Comparison of ENCODE assay signal across 20 mouse cellular contexts in genomic region chr5:137644484-137644883, GRCm38 (mm10). TPM values are rescaled to one million over a fixed set of nuclear protein-coding genes. Genes with fewer than 3 reads are reported as not detected.
DNase-seq lines count a peak whose midpoint lies in the region; ATAC-seq and TF ChIP-seq lines count a peak whose summit lies in the region.
"Had no signal": no experiment of that assay in that cellular context is flagged by ENCODE, and none has a peak within 500 bp of the region (broad histone marks: within the 10 kb centered on the region; RNA-seq: fewer than 3 reads in every experiment).

No protein-coding gene starts in this region.

- WGBS in heart, embryonic 11.5 days (ENCODE audit: insufficient replicate concordance) = 36% methylated on average over 19 of the region's 19 CpGs
- WGBS in kidney, postnatal 0 days = 48% methylated on average over 19 of the region's 19 CpGs

- H3K4me1 ChIP-seq in heart, embryonic 11.5 days (ENCODE audit: control insufficient read depth, insufficient read depth, low read length) = peaks cover 30% of the 10 kb centered on the region
- H3K4me1 ChIP-seq in kidney, postnatal 0 days (replicated peaks; ENCODE audit: insufficient read depth, low read length) = peaks cover 26% of the 10 kb centered on the region; the same call in 1 of the 2 replicates
- no peaks in the 10 kb centered on the region for H3K4me1 ChIP-seq in ES-Bruce4 (ENCODE audit: control insufficient read depth, insufficient read depth, low read length)
- H3K4me1 ChIP-seq in brown adipose tissue, adult 24 weeks (ENCODE audit: control insufficient read depth, insufficient read depth, insufficient read length, low read length) = peaks cover 7% of the 10 kb centered on the region; the same call in 1 of the 2 replicates

- no peaks in the 10 kb centered on the region for H3K9me3 ChIP-seq in heart, embryonic 11.5 days (replicated peaks; ENCODE audit: control insufficient read depth, low read length)
- no peaks in the 10 kb centered on the region for H3K9me3 ChIP-seq in kidney, postnatal 0 days (replicated peaks; ENCODE audit: low read length)
- no peaks in the 10 kb centered on the region for H3K9me3 ChIP-seq in ES-Bruce4 (replicated peaks; ENCODE audit: control insufficient read depth, insufficient read depth, low read length, poor library complexity, severe bottlenecking)
- H3K9me3 ChIP-seq: forebrain, embryonic 15.5 days; kidney, embryonic 15.5 days; midbrain, embryonic 12.5 days had no signal

- H3K27ac ChIP-seq in heart, embryonic 11.5 days (ENCODE audit: low read depth, low read length) = no peak overlapping the region
- no peak overlapping the region for H3K27ac ChIP-seq in kidney, postnatal 0 days
- no peak overlapping the region for H3K27ac ChIP-seq in ES-Bruce4 (ENCODE audit: insufficient read depth, low read length)
- H3K27ac ChIP-seq in brown adipose tissue, adult 24 weeks (replicated peaks; ENCODE audit: low read depth, low read length) = peak overlapping the region; percentile 48; the same call in 1 of the 2 replicates
- no peak overlapping the region for H3K27ac ChIP-seq in left cerebral cortex, adult 2 months
- H3K27ac ChIP-seq: forebrain, embryonic 15.5 days; hindbrain, embryonic 14.5 days; kidney, embryonic 15.5 days; macrophage; midbrain, embryonic 12.5 days had no signal

- no peak for DNase-seq in heart, postnatal 36 days
- no peak for DNase-seq in kidney, postnatal 0 days (ENCODE audit: low spot score)
- no peak for DNase-seq in kidney, adult 11 months
- no peak for DNase-seq in left cerebral cortex, adult 2 months (ENCODE audit: extremely low spot score in 1 of 2, low spot score in 2 of 2)
- DNase-seq in layer of hippocampus, adult 9-11 months = no peak
- DNase-seq: cerebellum, adult 8-10 months; layer of hippocampus, postnatal 36 days had no signal

- intact Hi-C loops in heart, postnatal 36 days (cut with DNase I) = no loop called here
- intact Hi-C loops in left cerebral cortex, adult 2 months (cut with DNase I) = no loop called here

- no peak for ATAC-seq in heart, embryonic 11.5 days (replicated peaks; ENCODE audit: insufficient number of reproducible peaks, low FRiP score, low TSS enrichment)
- ATAC-seq in kidney, postnatal 0 days (replicated peaks; ENCODE audit: low FRiP score, low read depth) = no peak
- ATAC-seq: activated CD4-positive, CD25-positive, alpha-beta regulatory T cell, adult 4 months; forebrain, embryonic 15.5 days; Patski had no signal

- H3K9ac ChIP-seq in heart, embryonic 11.5 days (ENCODE audit: low read depth, low read length) = no peak overlapping the region
- no peak overlapping the region for H3K9ac ChIP-seq in kidney, postnatal 0 days (ENCODE audit: low read depth, low read length)
- H3K9ac ChIP-seq in ES-Bruce4 (ENCODE audit: low read depth, poor library complexity, severe bottlenecking) = peak overlapping the region; percentile 35
- H3K9ac ChIP-seq: forebrain, embryonic 15.5 days; hindbrain, embryonic 14.5 days; kidney, embryonic 15.5 days; midbrain, embryonic 12.5 days had no signal

- peak overlapping the region; percentile 8; the same call in 1 of the 2 replicates for H3K4me2 ChIP-seq in heart, embryonic 11.5 days
- H3K4me2 ChIP-seq in kidney, postnatal 0 days (ENCODE audit: low read length) = 0 out of 2 replicates have a peak overlapping the region, but pooled peaks have one; percentile 59

- peaks cover 35% of the 10 kb centered on the region for H3K27me3 ChIP-seq in heart, embryonic 11.5 days (ENCODE audit: control insufficient read depth, insufficient read depth, low read length)
- H3K27me3 ChIP-seq in kidney, postnatal 0 days (ENCODE audit: insufficient read depth, low read length) = no peaks in the 10 kb centered on the region
- no peaks in the 10 kb centered on the region for H3K27me3 ChIP-seq in ES-Bruce4 (ENCODE audit: control insufficient read depth, insufficient read depth, low read length, poor library complexity, severe bottlenecking)
- H3K27me3 ChIP-seq: Patski had no signal

- no peak for TF ChIP-seq POLR2A in ES-Bruce4 (IDR thresholded peaks at IDR 0.05; ENCODE audit: insufficient read depth, low read length)

- H3K36me3 ChIP-seq in heart, embryonic 11.5 days (ENCODE audit: control insufficient read depth, insufficient read depth, low read length) = peaks cover 15% of the 10 kb centered on the region
- H3K36me3 ChIP-seq in kidney, postnatal 0 days (ENCODE audit: insufficient read depth, low read length) = peaks cover 24% of the 10 kb centered on the region
- H3K36me3 ChIP-seq in ES-Bruce4 (ENCODE audit: control insufficient read depth, insufficient read depth, low read length, poor library complexity, severe bottlenecking) = peaks cover 5% of the 10 kb centered on the region; the same call in 1 of the 2 replicates

- no peak for TF ChIP-seq EP300 in ES-Bruce4 (IDR thresholded peaks at IDR 0.05; ENCODE audit: insufficient read depth, low read depth, low read length)

- TF ChIP-seq CTCF in kidney, postnatal 0 days (IDR thresholded peaks at IDR 0.05; ENCODE audit: low read depth) = no peak
- no peak for TF ChIP-seq CTCF in ES-Bruce4 (IDR thresholded peaks at IDR 0.05; ENCODE audit: low read depth, low read length)
- TF ChIP-seq CTCF in left cerebral cortex, adult 2 months (IDR thresholded peaks at IDR 0.05) = no peak

- no peak overlapping the region for H3K4me3 ChIP-seq in heart, embryonic 11.5 days (ENCODE audit: low read depth, low read length)
- no peak overlapping the region for H3K4me3 ChIP-seq in kidney, postnatal 0 days (replicated peaks; ENCODE audit: low read depth, low read length)
- peak overlapping the region; percentile 41 for H3K4me3 ChIP-seq in ES-Bruce4 (ENCODE audit: low read depth, low read length)
- peak overlapping the region; percentile 72 for H3K4me3 ChIP-seq in brown adipose tissue, adult 24 weeks (ENCODE audit: insufficient read depth, low read depth, low read length)
- no peak overlapping the region for H3K4me3 ChIP-seq in left cerebral cortex, adult 2 months

RNA-seq across cellular contexts. Expression of gene Irs3, which starts 1.0 kb away (rescaled TPM):
- polyA plus RNA-seq in heart, embryonic 11.5 days (2014; fragmentation: Nextera tagmentation; extraction: Ambion mirVana) = 0.23 TPM in 2 replicates
- under 1 TPM; 0.14 to 0.75 TPM for total RNA-seq in heart, postnatal 36 days (2021)
- 1.3 and 1.4 TPM in 2 replicates for polyA plus RNA-seq in kidney, postnatal 0 days (2015; fragmentation: Nextera tagmentation; extraction: Ambion mirVana)
- 1.2 and 1.5 TPM in 2 replicates for polyA plus RNA-seq in ES-Bruce4 (2011; ENCODE audit: insufficient read depth, insufficient read length, low read depth, missing spikeins)
- polyA plus RNA-seq in brown adipose tissue, adult 24 weeks (2012; ENCODE audit: insufficient read depth, insufficient read length, missing spikeins) = 22.0 and 26.4 TPM in 2 replicates
- total RNA-seq in left cerebral cortex, adult 2 months (2021) = under 1 TPM; 0.14 to 0.29 TPM
- total RNA-seq: common myeloid progenitor, adult 5-6 weeks had no signal
- polyA plus RNA-seq: activated CD4-positive, CD25-positive, alpha-beta regulatory T cell, adult 4 months; erythroblast, embryonic 14.5 days had no signal

RNA-seq across cellular contexts. Expression of gene Sap25, which starts 3.4 kb away (rescaled TPM):
- 3.9 and 5.6 TPM in 2 replicates for polyA plus RNA-seq in heart, embryonic 11.5 days (2014; fragmentation: Nextera tagmentation; extraction: Ambion mirVana)
- total RNA-seq in heart, postnatal 36 days (2021) = 1 to 10 TPM; 1.2 to 1.7 TPM
- 5.3 and 5.4 TPM in 2 replicates for polyA plus RNA-seq in kidney, postnatal 0 days (2015; fragmentation: Nextera tagmentation; extraction: Ambion mirVana)
- polyA plus RNA-seq in ES-Bruce4 (2011; ENCODE audit: insufficient read depth, insufficient read length, low read depth, missing spikeins) = 5.0 and 7.9 TPM in 2 replicates
- polyA plus RNA-seq in brown adipose tissue, adult 24 weeks (2012; ENCODE audit: insufficient read depth, insufficient read length, missing spikeins) = 2.0 TPM in 1 of 2 replicates, not detected in the other
- 1 to 10 TPM; 4.8 to 7.2 TPM for total RNA-seq in left cerebral cortex, adult 2 months (2021)

RNA-seq across cellular contexts. Expression of gene Gm20605, which starts 15.5 kb away (rescaled TPM):
- polyA plus RNA-seq in heart, embryonic 11.5 days (2014; fragmentation: Nextera tagmentation; extraction: Ambion mirVana) = 5.9 and 6.5 TPM in 2 replicates
- 1 to 10 TPM; 3.9 to 4.9 TPM for total RNA-seq in heart, postnatal 36 days (2021)
- polyA plus RNA-seq in kidney, postnatal 0 days (2015; fragmentation: Nextera tagmentation; extraction: Ambion mirVana) = 5.3 and 6.2 TPM in 2 replicates
- 5.4 and 9.0 TPM in 2 replicates for polyA plus RNA-seq in ES-Bruce4 (2011; ENCODE audit: insufficient read depth, insufficient read length, low read depth, missing spikeins)
- 0.95 and 2.3 TPM in 2 replicates for polyA plus RNA-seq in brown adipose tissue, adult 24 weeks (2012; ENCODE audit: insufficient read depth, insufficient read length, missing spikeins)
- total RNA-seq in left cerebral cortex, adult 2 months (2021) = 10 to 100 TPM; 11.6 to 12.8 TPM

RNA-seq across cellular contexts. Expression of gene Lrch4, which starts 15.6 kb away (rescaled TPM):
- polyA plus RNA-seq in heart, embryonic 11.5 days (2014; fragmentation: Nextera tagmentation; extraction: Ambion mirVana) = 26.0 and 28.0 TPM in 2 replicates
- 10 to 100 TPM; 18.4 to 20.5 TPM for total RNA-seq in heart, postnatal 36 days (2021)
- polyA plus RNA-seq in kidney, postnatal 0 days (2015; fragmentation: Nextera tagmentation; extraction: Ambion mirVana) = 42.6 and 42.9 TPM in 2 replicates
- polyA plus RNA-seq in ES-Bruce4 (2011; ENCODE audit: insufficient read depth, insufficient read length, low read depth, missing spikeins) = 25.1 and 28.6 TPM in 2 replicates
- polyA plus RNA-seq in brown adipose tissue, adult 24 weeks (2012; ENCODE audit: insufficient read depth, insufficient read length, missing spikeins) = 11.5 and 13.6 TPM in 2 replicates
- 10 to 100 TPM; 15.9 to 21.2 TPM for total RNA-seq in left cerebral cortex, adult 2 months (2021)

RNA-seq across cellular contexts. Expression of gene Fbxo24, which starts 15.7 kb away (rescaled TPM):
- polyA plus RNA-seq in heart, embryonic 11.5 days (2014; fragmentation: Nextera tagmentation; extraction: Ambion mirVana) = not detected in 2 replicates
- total RNA-seq in heart, postnatal 36 days (2021) = under 1 TPM; 0.16 to 0.31 TPM
- 0.14 and 0.17 TPM in 2 replicates for polyA plus RNA-seq in kidney, postnatal 0 days (2015; fragmentation: Nextera tagmentation; extraction: Ambion mirVana)
- 0.48 and 0.94 TPM in 2 replicates for polyA plus RNA-seq in ES-Bruce4 (2011; ENCODE audit: insufficient read depth, insufficient read length, low read depth, missing spikeins)
- not detected in 2 replicates for polyA plus RNA-seq in brown adipose tissue, adult 24 weeks (2012; ENCODE audit: insufficient read depth, insufficient read length, missing spikeins)
- under 1 TPM; 0.23 to 0.42 TPM for total RNA-seq in left cerebral cortex, adult 2 months (2021)
- total RNA-seq: common myeloid progenitor, adult 5-6 weeks had no signal
- polyA plus RNA-seq: erythroblast, embryonic 14.5 days; forebrain, embryonic 15.5 days; lung, embryonic 14.5 days; macrophage had no signal

Comparison
In these comparisons a context has a peak if more than half of its experiments do, and no peak if none do; other contexts are left out.
1. H3K4me3 ChIP-seq: peak in ES-Bruce4 (single experiment) and brown adipose tissue, adult 24 weeks (single experiment); none in heart, embryonic 11.5 days (single experiment), kidney, postnatal 0 days (single experiment) and left cerebral cortex, adult 2 months (single experiment).